Mouse (Mus musculus) E14TG2a.4 (cell line): ENCODE measurements around the gene Prr12.

Experiments used
- CTCF ChIP-seq: conservative IDR thresholded peaks from 2 replicates; pipeline ENCODE4 v1.5.1; 2014; ENCODE audit warnings: low read length
- NANOG ChIP-seq: IDR thresholded peaks from 2 replicates; pipeline ENCODE4 v1.6.1; 2014; ENCODE audit warnings: borderline replicate concordance, low read length, mixed read lengths
- POU5F1 ChIP-seq: IDR thresholded peaks from 2 replicates; pipeline ENCODE4 v1.6.1; 2014; ENCODE audit warnings: low read length, borderline replicate concordance

DNA sequence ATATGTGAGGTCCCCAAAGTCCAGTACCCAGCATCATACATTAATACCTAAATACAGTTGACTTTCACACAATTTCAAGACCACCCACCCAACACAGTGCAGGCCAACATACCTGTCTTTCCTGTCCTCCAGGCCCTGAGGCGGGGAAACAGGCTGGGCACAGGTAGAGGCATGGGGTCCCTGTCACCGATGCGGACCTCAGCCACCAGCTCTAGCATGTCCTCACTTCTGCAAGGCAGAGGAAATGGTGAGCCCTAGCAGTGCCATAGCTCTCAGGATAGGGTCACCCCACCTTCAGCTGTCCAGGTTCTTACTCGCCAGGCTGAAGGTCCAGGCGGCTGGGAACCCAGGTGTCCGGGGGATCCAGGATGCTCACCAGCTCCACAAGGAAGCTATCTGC, 40.7 kb downstream of the Prr12 start:
- TF ChIP-seq CTCF (no peak), NANOG (no peak), POU5F1 (no peak)
